Mouse (Mus musculus) liver, embryonic 14.5 days (tissue): ENCODE measurements around the gene Naa40.

Source experiments
- CTCF ChIP-seq: IDR thresholded peaks from 2 replicates; pipeline ENCODE4 v1.5.1; 2016; ENCODE audit warnings: antibody characterized with exemption, low read depth, control low read depth
- EP300 ChIP-seq: IDR thresholded peaks from 2 replicates; pipeline ENCODE4 v1.6.1; 2016; ENCODE audit warnings: antibody characterized with exemption, low read depth

- TF ChIP-seq CTCF (no peak), EP300 (no peak)
These were observed 5.5 kb downstream of the Naa40 start for GRCm38 (mm10) chr19:7235461-7235860.
